Mouse (Mus musculus) MEL (cell line): Measurements from ENCODE around the gene Tiam1.

Experiments
- CTCF ChIP-seq, 3 experiments: IDR thresholded peaks in 2 of 3; conservative IDR thresholded peaks in 1 of 3; 2 replicates each; pipeline ENCODE4 v1.5.1; 2011 to 2012; ENCODE audit warnings: low read length in 3 of 3, low read depth in 2 of 3, mild to moderate bottlenecking in 2 of 3, improper control_type of control experiment in 1 of 3, inconsistent platforms in 1 of 3, mixed read lengths in 1 of 3, moderate library complexity in 1 of 3; ENCODE audit not compliant: control insufficient read depth in 1 of 3, insufficient read depth in 1 of 3, poor library complexity in 1 of 3, severe bottlenecking in 1 of 3
- EP300 ChIP-seq, 2 experiments: IDR thresholded peaks; 2 replicates each; pipeline ENCODE4 v1.6.1; 2011; ENCODE audit warnings: improper control_type of control experiment in 2 of 2, low read length in 2 of 2, low read depth in 1 of 2, mild to moderate bottlenecking in 1 of 2
- GATA1 ChIP-seq: IDR thresholded peaks from 2 replicates; pipeline ENCODE4 v1.6.1; 2011; ENCODE audit warnings: low read depth, low read length, improper control_type of control experiment
- JUND ChIP-seq: IDR thresholded peaks from 2 replicates; pipeline ENCODE4 v1.6.1; 2011; ENCODE audit warnings: low read depth, mild to moderate bottlenecking, improper control_type of control experiment, low read length
- MAX ChIP-seq: IDR thresholded peaks from 2 replicates; pipeline ENCODE4 v1.6.1; 2011; ENCODE audit warnings: low read length, improper control_type of control experiment
- MAZ ChIP-seq: IDR thresholded peaks from 2 replicates; pipeline ENCODE4 v1.6.1; 2012; ENCODE audit warnings: low read depth, mild to moderate bottlenecking, inconsistent platforms, low read length, improper control_type of control experiment
- NELFE ChIP-seq: IDR thresholded peaks from 2 replicates; pipeline ENCODE4 v1.6.1; 2011; ENCODE audit warnings: low read depth, low read length, improper control_type of control experiment
- POLR2A ChIP-seq, 2 experiments: IDR thresholded peaks; 2 replicates each; pipeline ENCODE4 v1.6.1; 2011 to 2012; ENCODE audit warnings: low read length in 2 of 2, mild to moderate bottlenecking in 2 of 2, control low read depth in 1 of 2, improper control_type of control experiment in 1 of 2, low read depth in 1 of 2, moderate library complexity in 1 of 2; ENCODE audit not compliant: control insufficient read depth in 1 of 2, insufficient read depth in 1 of 2, poor library complexity in 1 of 2
- POLR2AphosphoS2 ChIP-seq: IDR thresholded peaks from 2 replicates; pipeline ENCODE4 v1.6.1; 2011; ENCODE audit warnings: low read length, improper control_type of control experiment
- UBTF ChIP-seq: IDR thresholded peaks from 2 replicates; pipeline ENCODE4 v1.6.1; 2012; ENCODE audit warnings: low read depth, mild to moderate bottlenecking, inconsistent platforms, low read length, improper control_type of control experiment, moderate library complexity, borderline replicate concordance; ENCODE audit not compliant: insufficient read depth
- USF1 ChIP-seq: IDR thresholded peaks from 2 replicates; pipeline ENCODE4 v1.6.1; 2014; ENCODE audit warnings: low read depth, mild to moderate bottlenecking, inconsistent platforms, low read length, improper control_type of control experiment, moderate library complexity

DNA sequence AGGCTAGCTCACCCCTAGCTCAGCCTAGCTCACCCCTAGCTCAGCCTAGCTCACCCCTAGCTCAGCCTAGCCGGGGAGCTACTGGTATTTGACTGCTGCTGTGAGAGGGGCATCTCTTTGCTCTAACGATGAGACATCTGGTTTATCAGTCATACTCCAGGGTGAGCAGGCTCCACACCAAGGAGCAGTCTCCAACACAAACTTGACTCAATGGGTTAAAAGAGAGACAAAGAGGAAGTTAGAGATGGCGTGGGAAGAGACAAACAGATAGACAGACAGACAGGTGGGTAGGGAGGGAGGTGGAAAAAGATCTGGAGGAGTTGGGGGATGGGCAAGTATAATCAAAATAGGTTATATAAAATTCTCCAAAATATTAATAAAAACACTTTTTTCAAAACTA is 275.1 kb downstream of the Tiam1 start:
- TF ChIP-seq NELFE (no peak), POLR2A (IDR thresholded peaks at IDR 0.05; ENCODE audit: control insufficient read depth in 1 of 2, insufficient read depth in 1 of 2, low read depth in 1 of 2, low read length in 2 of 2, poor library complexity in 1 of 2) (no peak), CTCF (IDR thresholded peaks at IDR 0.05 in 2 of 3, conservative IDR thresholded peaks at IDR 0.05 in 1 of 3; ENCODE audit: control insufficient read depth in 1 of 3, insufficient read depth in 1 of 3, low read depth in 2 of 3, low read length in 3 of 3, poor library complexity in 1 of 3, severe bottlenecking in 1 of 3) (no peak), UBTF (no peak), GATA1 (peak; percentile 49; the same call in 1 of the 2 replicates), EP300 (IDR thresholded peaks at IDR 0.05; ENCODE audit: low read depth in 1 of 2, low read length in 2 of 2) (peak; percentile 70 to 73), USF1 (no peak), POLR2AphosphoS2 (no peak), JUND (no peak), MAX (no peak), MAZ (no peak)
